Mouse (Mus musculus): ENCODE measurements around the gene Tmed6.
A peak's percentile ranks its signal among the peaks of the same experiment; 100 is the strongest.
"Not testable (repeated sequence)": the region's sequence is repeated elsewhere in the genome, so short reads cannot be mapped to it uniquely, and the experiment has no call there.

Gene Tmed6

DNA sequence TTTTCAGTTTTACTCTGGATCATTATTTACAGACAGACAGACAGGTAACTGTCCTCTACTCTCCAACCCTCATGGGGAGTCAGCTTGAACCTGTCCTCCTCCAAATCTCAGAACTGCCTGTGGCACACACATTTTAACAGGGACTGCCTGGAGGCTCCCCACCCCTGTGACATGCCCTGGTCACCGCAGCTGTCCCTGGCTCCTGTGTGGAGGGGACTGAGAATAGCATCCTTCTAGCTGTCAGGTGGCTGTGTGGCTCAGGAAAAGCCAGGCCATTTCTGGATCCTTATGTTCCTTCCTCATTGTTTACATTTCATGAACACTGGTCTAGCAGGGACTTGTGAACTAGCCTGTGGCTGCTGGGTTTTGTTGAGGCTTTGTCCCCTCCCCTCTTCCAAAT is 8.7 kb upstream of the Tmed6 start:
- DNase-seq (ENCODE audit: low read depth): no peak

DNA sequence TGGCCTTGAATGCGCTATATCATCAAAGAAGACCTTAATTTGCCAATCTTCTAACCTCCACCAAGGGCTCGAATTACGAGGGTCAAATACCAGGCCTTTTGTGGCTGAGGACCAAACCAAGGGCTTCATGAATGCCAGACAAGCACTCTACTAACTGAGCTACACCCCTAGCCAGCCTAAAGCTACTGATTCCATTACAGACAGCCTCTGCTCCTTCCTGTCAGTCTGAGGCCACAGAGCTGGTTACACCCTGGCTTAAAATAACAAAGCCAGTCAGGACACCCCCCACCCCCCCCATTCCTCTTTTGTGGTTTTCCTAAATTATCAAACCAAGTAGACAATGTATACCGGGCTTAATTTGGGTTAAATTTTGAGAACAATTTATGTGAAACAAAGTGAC is 8.3 kb upstream of the Tmed6 start:
- DNase-seq (ENCODE audit: low read depth): peak; percentile 46

DNA sequence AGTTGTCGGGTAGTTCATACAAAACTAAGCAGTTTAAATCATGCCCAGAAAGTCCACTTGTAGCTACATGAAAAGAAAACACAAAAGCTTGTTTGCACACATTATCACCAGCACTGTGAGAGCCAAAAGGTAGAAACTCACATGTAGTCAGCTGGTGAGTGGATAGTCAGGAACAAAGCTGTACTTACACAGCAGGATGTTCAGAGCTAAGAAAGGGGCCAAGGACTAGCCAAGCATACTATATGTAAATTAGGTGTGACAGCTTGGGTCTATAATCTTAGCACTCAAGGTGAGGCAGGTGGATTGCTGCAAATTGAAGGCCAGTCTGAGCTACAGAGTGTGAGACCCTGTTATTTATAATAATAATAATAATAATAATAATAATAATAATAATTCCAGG is 2.8 kb downstream of the Tmed6 start:
- DNase-seq (ENCODE audit: low read depth): no peak

GRCm38 (mm10) chr8:107056973-107057369 is 8.5 kb downstream of the Tmed6 start:
- DNase-seq (ENCODE audit: low read depth): no peak

DNA sequence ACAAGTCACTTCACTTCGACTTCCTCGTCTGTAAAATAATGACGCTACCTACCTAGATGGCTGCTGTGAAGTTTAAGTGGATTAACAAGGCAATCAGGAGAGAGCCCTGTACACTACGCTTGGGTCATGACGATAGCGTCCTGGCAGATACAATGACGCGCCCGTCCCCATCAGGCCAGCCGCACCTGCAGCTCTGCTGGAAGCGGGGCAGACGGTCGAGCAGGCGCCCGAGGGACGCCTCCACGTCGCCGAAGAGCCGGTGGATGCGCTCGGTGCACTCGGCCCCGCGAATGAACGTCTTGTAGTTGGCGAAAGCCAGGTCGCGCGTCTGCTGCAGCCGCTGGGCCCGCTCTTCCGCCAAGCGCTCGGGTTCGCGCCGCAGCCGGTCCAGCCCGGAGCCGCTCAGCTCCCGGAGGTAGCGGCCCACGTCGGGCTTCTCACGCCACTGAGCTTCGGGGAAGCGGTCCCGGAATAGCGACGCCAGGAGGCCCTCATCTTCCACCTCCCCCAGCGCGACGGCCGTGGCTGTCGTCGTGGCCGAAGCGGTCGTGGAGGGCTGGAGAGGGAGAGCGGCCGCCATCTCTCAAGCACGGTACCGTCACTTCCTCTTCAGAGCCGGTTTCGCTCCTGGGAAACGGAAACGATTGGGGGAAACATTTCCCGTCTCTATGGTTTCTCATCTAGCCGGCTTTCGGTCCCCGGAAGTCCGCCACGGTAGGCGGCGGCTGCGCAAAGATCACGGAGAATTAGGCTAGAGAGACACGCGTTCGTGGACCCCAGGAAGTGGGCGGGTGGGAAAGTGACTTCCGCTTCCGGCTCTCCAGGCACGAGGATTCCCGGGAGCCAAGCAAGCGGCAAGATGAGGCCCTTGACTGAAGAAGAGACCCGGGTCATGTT is 9.1 kb downstream of the Tmed6 start, which contains the start of the genes Cog8 and Nip7:
Gene Cog8 (minus strand): TSS at position 614 of the 897 bp plus-strand sequence.
Gene Nip7 (plus strand): TSS at position 802 of the 897 bp plus-strand sequence.
- DNase-seq (ENCODE audit: low read depth): peak; percentile 98

DNA sequence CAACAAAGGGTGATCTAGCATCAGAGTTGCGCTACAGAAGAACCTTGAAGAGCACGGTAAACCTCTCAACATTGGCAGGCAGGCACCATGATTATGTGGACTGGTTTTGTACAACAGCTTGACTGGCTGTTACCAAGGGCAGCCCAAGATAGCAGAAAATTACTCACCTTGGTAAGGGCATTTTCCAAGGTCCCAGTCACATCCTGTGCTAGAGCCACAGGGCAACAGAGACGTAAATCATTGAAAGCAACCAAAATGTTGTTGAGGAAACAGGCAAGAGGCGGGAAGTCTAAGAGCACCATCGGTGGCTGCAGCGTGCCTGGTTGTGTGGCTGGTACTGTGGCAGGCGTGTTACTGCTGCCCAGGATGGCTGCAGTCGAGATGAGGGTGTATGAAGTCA is 13.4 kb downstream of the Tmed6 start:
- DNase-seq (ENCODE audit: low read depth): no peak

DNA sequence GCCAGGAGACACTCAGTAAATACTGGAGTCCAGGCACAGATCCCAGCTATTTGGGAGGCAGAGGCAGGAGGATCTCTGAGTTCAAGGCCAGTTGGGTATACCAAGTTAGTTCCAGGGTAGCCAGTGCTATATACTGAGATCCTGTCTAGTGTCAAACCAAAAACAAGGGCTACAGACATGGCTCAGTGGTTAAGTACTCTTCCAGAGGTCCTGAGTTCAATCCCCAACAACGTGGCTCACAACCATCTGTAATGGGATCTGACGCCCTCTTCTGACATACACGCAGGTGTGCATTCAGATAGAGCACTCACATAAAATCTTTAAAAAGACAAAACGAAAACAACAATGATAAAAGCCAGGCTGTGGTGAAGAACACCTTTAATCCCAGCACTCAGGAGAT is 16.0 kb downstream of the Tmed6 start:
- DNase-seq (ENCODE audit: low read depth): no peak

GRCm38 (mm10) chr8:107048061-107048941 is 17.1 kb downstream of the Tmed6 start, which contains the start of gene Pdf:
TSS of gene Pdf (minus strand) at chr8:107048614.
- DNase-seq (ENCODE audit: low read depth): peak; percentile 89

DNA sequence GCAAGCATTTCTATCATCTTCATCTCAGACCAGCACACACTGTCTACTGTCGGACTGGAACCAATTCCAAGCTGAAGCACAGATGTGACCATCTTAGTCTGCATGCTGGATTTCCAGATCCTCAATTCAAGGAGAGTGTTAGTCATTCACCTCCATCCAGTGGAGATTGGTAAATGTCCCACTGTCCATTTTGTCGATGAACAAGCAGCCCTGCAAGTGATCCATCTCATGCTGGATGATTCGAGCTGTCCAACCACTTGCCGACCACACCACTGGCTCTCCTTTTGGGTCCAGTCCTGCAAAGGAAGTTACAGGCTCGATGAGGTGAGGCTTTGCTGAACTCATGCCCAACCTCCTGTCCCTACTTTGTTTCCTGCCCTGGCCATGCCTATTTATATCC is 18.5 kb downstream of the Tmed6 start:
- no peak for DNase-seq (ENCODE audit: low read depth)

GRCm38 (mm10) chr8:107045478-107045877 is 20.0 kb downstream of the Tmed6 start:
- no peak for DNase-seq (ENCODE audit: low read depth)

DNA sequence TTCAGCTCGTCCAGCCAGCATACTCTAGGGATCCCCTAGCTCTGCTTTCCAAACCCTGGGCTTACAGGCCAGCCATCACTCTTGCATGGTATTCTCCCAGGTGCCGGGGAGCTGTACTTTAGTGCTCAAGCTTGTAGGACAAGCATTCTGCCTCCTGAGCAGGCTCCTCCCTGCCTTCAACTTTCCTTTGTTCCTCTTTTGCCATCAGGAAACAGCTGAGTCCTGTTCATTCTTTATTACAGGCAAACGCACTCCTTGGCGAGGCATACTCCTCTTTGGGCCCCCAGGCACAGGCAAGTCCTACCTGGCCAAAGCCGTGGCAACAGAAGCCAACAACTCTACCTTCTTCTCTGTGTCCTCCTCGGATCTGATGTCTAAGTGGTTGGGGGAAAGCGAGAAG is 24.8 kb downstream of the Tmed6 start:
- DNase-seq (ENCODE audit: low read depth): no peak

DNA sequence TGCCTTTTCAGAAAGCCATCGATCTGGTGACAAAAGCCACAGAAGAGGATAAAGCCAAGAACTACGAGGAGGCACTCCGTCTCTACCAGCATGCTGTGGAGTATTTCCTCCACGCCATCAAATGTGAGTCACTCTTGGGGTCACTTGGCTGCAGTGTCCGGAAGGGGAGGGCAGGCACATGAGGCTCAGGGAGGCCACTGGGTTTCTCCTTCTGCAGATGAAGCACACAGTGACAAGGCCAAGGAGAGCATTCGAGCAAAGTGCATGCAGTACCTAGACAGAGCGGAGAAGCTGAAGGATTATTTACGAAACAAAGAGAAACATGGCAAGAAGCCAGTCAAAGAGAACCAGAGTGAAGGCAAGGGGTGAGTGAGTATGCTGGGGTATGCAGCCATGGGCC is 28.8 kb downstream of the Tmed6 start:
- DNase-seq (ENCODE audit: low read depth): no peak

DNA sequence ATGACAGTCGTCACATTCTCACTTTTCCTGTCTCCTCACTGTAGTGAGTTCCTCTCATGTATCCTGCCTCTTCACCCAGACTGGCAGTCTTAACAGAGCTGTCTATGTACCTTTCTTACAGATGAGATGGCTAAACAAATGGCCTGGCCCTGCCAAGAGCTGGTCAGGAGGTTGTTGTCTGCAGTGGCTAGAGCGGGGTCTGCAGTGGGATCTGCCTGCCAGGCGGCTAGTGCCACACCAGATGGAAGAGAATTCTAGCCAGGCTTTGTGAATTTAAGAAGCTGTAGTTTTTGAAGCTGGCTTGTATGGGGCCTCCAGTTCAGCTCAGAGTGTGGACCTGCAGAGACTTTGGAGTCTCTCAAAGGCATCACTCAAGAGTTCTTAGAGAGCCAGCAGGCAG is 29.8 kb downstream of the Tmed6 start:
- DNase-seq (ENCODE audit: low read depth): no peak

- not testable (repeated sequence) for DNase-seq (ENCODE audit: low read depth)
These were observed 31.8 kb downstream of the Tmed6 start for GRCm38 (mm10) chr8:107033609-107034008.

DNA sequence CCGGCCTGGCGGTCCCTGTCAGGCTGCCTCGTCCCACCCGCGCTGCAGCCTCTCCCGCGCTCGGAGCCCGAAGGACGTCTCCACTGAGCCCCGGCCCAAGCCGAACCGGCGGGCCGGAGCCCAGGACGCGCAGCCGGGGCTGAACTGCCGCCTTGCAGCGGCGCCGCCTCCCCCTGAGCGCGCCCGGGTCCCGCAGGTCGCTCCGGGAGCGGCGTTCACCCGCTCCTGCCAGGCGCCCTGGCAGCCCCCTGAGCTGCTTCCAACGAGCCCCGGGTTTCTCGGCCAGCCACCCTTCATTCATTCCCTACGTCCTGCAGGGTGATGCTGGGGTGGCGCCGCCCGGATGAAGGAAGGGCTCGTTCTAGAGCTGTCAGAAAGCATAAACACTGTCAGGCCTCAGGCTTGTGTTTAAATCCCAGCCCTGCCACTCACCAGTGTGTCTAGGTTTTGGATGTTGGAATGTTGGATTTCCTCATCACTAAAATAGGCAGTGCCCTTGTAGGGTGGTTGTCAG is 33.8 kb downstream of the Tmed6 start:
- peak; percentile 48 for DNase-seq (ENCODE audit: low read depth)

- peak; percentile 97 for DNase-seq (ENCODE audit: low read depth)
These were observed 34.5 kb downstream of the Tmed6 start, which contains the start of gene Vps4a for GRCm38 (mm10) chr8:107030650-107031576. TSS of gene Vps4a (plus strand) at chr8:107031222.

- DNase-seq (ENCODE audit: low read depth): no peak
These were observed 35.4 kb downstream of the Tmed6 start for GRCm38 (mm10) chr8:107030058-107030457.

DNA sequence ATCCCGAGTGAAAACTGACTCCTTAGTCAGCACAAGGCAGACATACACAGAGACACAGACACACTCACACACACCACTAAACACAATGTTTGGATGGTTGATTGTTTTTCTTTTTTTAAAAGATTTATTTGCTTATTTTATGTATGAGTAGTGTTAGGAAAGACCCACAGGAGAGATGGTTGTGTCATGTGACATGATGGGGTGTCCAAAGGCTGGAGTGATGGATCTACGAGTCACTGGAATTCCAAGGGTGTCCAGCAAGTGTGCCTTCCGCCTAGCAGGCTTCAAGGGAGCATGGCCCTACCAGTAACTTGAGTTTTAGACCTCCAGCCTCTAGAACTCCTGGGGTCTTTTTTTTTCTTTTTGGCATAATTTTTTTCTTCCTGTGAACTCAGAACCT is 36.1 kb downstream of the Tmed6 start:
- peak; percentile 71 for DNase-seq (ENCODE audit: low read depth)

GRCm38 (mm10) chr8:107023479-107023878 is 42.0 kb downstream of the Tmed6 start:
- peak; percentile 51 for DNase-seq (ENCODE audit: low read depth)

- no peak for DNase-seq (ENCODE audit: low read depth)
These were observed 50.5 kb downstream of the Tmed6 start for GRCm38 (mm10) chr8:107014915-107015314.

GRCm38 (mm10) chr8:107012666-107013065 is 52.8 kb downstream of the Tmed6 start:
- no peak for DNase-seq (ENCODE audit: low read depth)

Measured in NIH3T3 (cell line).